Mouse (Mus musculus) heart, postnatal 0 days (tissue): ENCODE measurements around the gene Sppl3. TPM values are rescaled to one million over a fixed set of nuclear protein-coding genes. Genes with fewer than 3 reads are reported as not detected.

ENCODE experiments used
- ATAC-seq: fragments of 200-750 bp; cut with Nextera tagmentation; 2 replicates; pipeline ENCODE4 v1.8.0; 2017; ENCODE audit warnings: low read depth, moderate number of reproducible peaks, moderate library complexity; ENCODE audit not compliant: insufficient read depth
- DNase-seq: peaks from one replicate; pipeline ENCODE4 v3.0.0-alpha.2; 2016; ENCODE audit warnings: low spot score
- H3K27ac ChIP-seq: fragments of 300-500 bp; sonication (generic); 2 replicates; pipeline ENCODE4 v1.5.1; 2014; ENCODE audit warnings: low read depth, mild to moderate bottlenecking
- H3K27me3 ChIP-seq: fragments of 300-500 bp; sonication (generic); 2 replicates; pipeline ENCODE4 v1.6.1; 2014; ENCODE audit warnings: low read length, mixed read lengths; ENCODE audit not compliant: control insufficient read depth, insufficient read depth
- H3K36me3 ChIP-seq: fragments of 300-500 bp; sonication (generic); replicated peaks from 2 replicates; pipeline ENCODE4 v1.6.1; 2014; ENCODE audit warnings: low read length, mixed read lengths; ENCODE audit not compliant: control insufficient read depth, insufficient read depth
- H3K4me1 ChIP-seq: fragments of 300-500 bp; sonication (generic); 2 replicates; pipeline ENCODE4 v1.6.1; 2014; ENCODE audit warnings: antibody characterized with exemption; ENCODE audit not compliant: control insufficient read depth, insufficient read depth
- H3K4me2 ChIP-seq: fragments of 300-500 bp; sonication (generic); 2 replicates; pipeline ENCODE4 v1.6.1; 2014; ENCODE audit warnings: low read depth, mild to moderate bottlenecking, low read length, moderate library complexity
- H3K4me3 ChIP-seq: fragments of 300-500 bp; sonication (generic); 2 replicates; pipeline ENCODE4 v1.5.1; 2014; ENCODE audit warnings: low read depth, low read length
- H3K9ac ChIP-seq: fragments of 300-500 bp; sonication (generic); replicated peaks from 2 replicates; pipeline ENCODE4 v1.6.1; 2014; ENCODE audit warnings: low read depth, low read length, mixed read lengths
- H3K9me3 ChIP-seq: fragments of 300-500 bp; sonication (generic); replicated peaks from 2 replicates; pipeline ENCODE4 v1.6.1; 2016; ENCODE audit warnings: low read length; ENCODE audit not compliant: control insufficient read depth
- CTCF ChIP-seq: IDR thresholded peaks from 2 replicates; pipeline ENCODE4 v1.5.1; 2016; ENCODE audit warnings: antibody characterized with exemption, control low read depth, low read depth
- EP300 ChIP-seq: IDR thresholded peaks from 2 replicates; pipeline ENCODE4 v1.6.1; 2016; ENCODE audit warnings: antibody characterized with exemption, low read depth
- WGBS: fragments of 180-500 bp; shearing (Covaris S2); extraction: QIAGEN DNeasy Blood & Tissue Kit; methylation state at CpG from one replicate; pipeline ENCODE4 v1.1.7; 2014; 5-methylcytosine and 5-hydroxymethylcytosine counted together
- polyA plus RNA-seq: library from polyadenylated mRNA; unstranded; fragments of >200 nt; fragmentation: Nextera tagmentation; extraction: Ambion mirVana; gene quantifications from 2 replicates; pipeline ENCODE4 v1.2.1, GENCODE M21; 2015
- total RNA-seq: library from RNA; depleted of rRNA; stranded (reverse); fragments of >200 nt; gene quantifications from 2 replicates; pipeline ENCODE4 v1.2.3, GENCODE M21; 2014; ENCODE audit warnings: low replicate concordance

The Sppl3 gene
- total and polyA plus RNA-seq, 2 experiments from 2014 or later: 6.8 to 65.6 TPM

GRCm38 (mm10) chr5:115018270-115018669 is 7.3 kb downstream of the Sppl3 start:
- Histone ChIP-seq H3K27me3 (no peaks in the 10 kb centered on the region), H3K9ac (no peak overlapping the region), H3K27ac (peak overlapping the region; percentile 25; the same call in 1 of the 2 replicates), H3K36me3 (no peaks in the 10 kb centered on the region), H3K4me1 (peaks cover 39% of the 10 kb centered on the region), H3K4me2 (no peak overlapping the region; the same call in 1 of the 2 replicates), H3K9me3 (no peaks in the 10 kb centered on the region), H3K4me3 (no peak overlapping the region)
- no peak for DNase-seq
- no peak for TF ChIP-seq EP300
- ATAC-seq: no peak
- 16% methylated on average over 2 of the region's 2 CpGs for WGBS

- Histone ChIP-seq H3K27me3 (no peaks in the 10 kb centered on the region), H3K4me3 (no peak overlapping the region), H3K9ac (no peak overlapping the region), H3K27ac (peak overlapping the region; percentile 62), H3K4me2 (peak overlapping the region; percentile 4; the same call in 1 of the 2 replicates), H3K36me3 (no peaks in the 10 kb centered on the region), H3K4me1 (peaks cover 34% of the 10 kb centered on the region), H3K9me3 (no peaks in the 10 kb centered on the region)
- 13% methylated on average over 4 of the region's 4 CpGs for WGBS
- TF ChIP-seq CTCF (no peak), EP300 (no peak)
- DNase-seq (no peak), ATAC-seq (no peak)
Observed at GRCm38 (mm10) chr5:115018813-115019212, 7.9 kb downstream of the Sppl3 start.

GRCm38 (mm10) chr5:115022021-115022420 is 11.1 kb downstream of the Sppl3 start:
- Histone ChIP-seq H3K4me1 (peaks cover 37% of the 10 kb centered on the region), H3K9me3 (no peaks in the 10 kb centered on the region), H3K4me2 (no peak overlapping the region), H3K27me3 (no peaks in the 10 kb centered on the region), H3K9ac (no peak overlapping the region), H3K4me3 (no peak overlapping the region), H3K27ac (no peak overlapping the region), H3K36me3 (no peaks in the 10 kb centered on the region)
- DNase-seq: no peak
- TF ChIP-seq CTCF: no peak
- no peak for TF ChIP-seq EP300
- 87% methylated on average over 7 of the region's 7 CpGs for WGBS
- no peak for ATAC-seq

- no peak overlapping the region for H3K27ac ChIP-seq
- no peak overlapping the region for H3K4me2 ChIP-seq
- peaks cover 45% of the 10 kb centered on the region for H3K4me1 ChIP-seq
- H3K4me3 ChIP-seq: no peak overlapping the region
- 44% methylated on average over 4 of the region's 4 CpGs for WGBS
- H3K27me3 ChIP-seq: no peaks in the 10 kb centered on the region
- ATAC-seq (no peak), DNase-seq (no peak)
- no peak for TF ChIP-seq CTCF
- no peak for TF ChIP-seq EP300
- H3K9me3 ChIP-seq: no peaks in the 10 kb centered on the region
- no peaks in the 10 kb centered on the region for H3K36me3 ChIP-seq
- H3K9ac ChIP-seq: no peak overlapping the region
Observed at GRCm38 (mm10) chr5:115026170-115026569, 15.2 kb downstream of the Sppl3 start.

GRCm38 (mm10) chr5:115027109-115027508 is 16.2 kb downstream of the Sppl3 start:
- H3K27ac ChIP-seq: peak overlapping the region; percentile 38; the same call in 1 of the 2 replicates
- H3K9ac ChIP-seq: no peak overlapping the region
- H3K4me3 ChIP-seq: no peak overlapping the region
- H3K36me3 ChIP-seq: no peaks in the 10 kb centered on the region
- TF ChIP-seq EP300: no peak
- TF ChIP-seq CTCF: no peak
- no peak for ATAC-seq
- no peaks in the 10 kb centered on the region for H3K27me3 ChIP-seq
- H3K4me1 ChIP-seq: peaks cover 46% of the 10 kb centered on the region
- H3K4me2 ChIP-seq: no peak overlapping the region
- H3K9me3 ChIP-seq: no peaks in the 10 kb centered on the region
- WGBS: 38% methylated on average over 3 of the region's 3 CpGs
- DNase-seq: no peak

- H3K9ac ChIP-seq: no peak overlapping the region
- WGBS: 44% methylated on average over 4 of the region's 4 CpGs
- ATAC-seq: no peak
Observed at GRCm38 (mm10) chr5:115028920-115029319, 18.0 kb downstream of the Sppl3 start.

More at GRCm38 (mm10) chr5:115028920-115029319, 18.0 kb downstream of the Sppl3 start:
- no peak overlapping the region for H3K4me2 ChIP-seq
- H3K27me3 ChIP-seq: no peaks in the 10 kb centered on the region
- H3K36me3 ChIP-seq: no peaks in the 10 kb centered on the region
- H3K27ac ChIP-seq: no peak overlapping the region
- no peak overlapping the region for H3K4me3 ChIP-seq
- TF ChIP-seq EP300: no peak
- no peak for TF ChIP-seq CTCF
- H3K4me1 ChIP-seq: peaks cover 55% of the 10 kb centered on the region
- no peaks in the 10 kb centered on the region for H3K9me3 ChIP-seq
- DNase-seq: no peak
